16 mouse cellular contexts compared by ENCODE assay signal in genomic region chr12:108235976-108236555, GRCm38 (mm10). TPM values are rescaled to one million over a fixed set of nuclear protein-coding genes. Genes with fewer than 3 reads are reported as not detected.
DNase-seq lines count a peak whose midpoint lies in the region; ATAC-seq and TF ChIP-seq lines count a peak whose summit lies in the region.
"Had no signal": no experiment of that assay in that cellular context is flagged by ENCODE, and none has a peak within 500 bp of the region (broad histone marks: within the 10 kb centered on the region; RNA-seq: fewer than 3 reads in every experiment).

No protein-coding gene starts in this region.

- 66% methylated on average over 18 of the region's 18 CpGs for WGBS in forebrain, embryonic 13.5 days
- WGBS in forebrain, embryonic 12.5 days, result 65% methylated on average over 18 of the region's 18 CpGs
- WGBS in hindbrain, embryonic 10.5 days, result 80% methylated on average over 18 of the region's 18 CpGs
- 58% methylated on average over 17 of the region's 18 CpGs for WGBS in hindbrain, postnatal 0 days
- WGBS in midbrain, embryonic 10.5 days, result 83% methylated on average over 18 of the region's 18 CpGs
- 89% methylated on average over 17 of the region's 18 CpGs for WGBS in midbrain, embryonic 11.5 days
- 77% methylated on average over 16 of the region's 18 CpGs for WGBS in intestine, postnatal 0 days

- TF ChIP-seq CTCF in hindbrain, postnatal 0 days (IDR thresholded peaks at IDR 0.05; ENCODE audit: low read depth), result no peak
- TF ChIP-seq CTCF in intestine, postnatal 0 days (IDR thresholded peaks at IDR 0.05; ENCODE audit: low read depth), result no peak

- peak overlapping the region; percentile 22; the same call in 1 of the 2 replicates for H3K27ac ChIP-seq in forebrain, embryonic 13.5 days
- no peak overlapping the region for H3K27ac ChIP-seq in forebrain, embryonic 12.5 days
- H3K27ac ChIP-seq in hindbrain, embryonic 10.5 days, result peak overlapping the region; percentile 66
- no peak overlapping the region for H3K27ac ChIP-seq in hindbrain, postnatal 0 days
- H3K27ac ChIP-seq in midbrain, embryonic 10.5 days (replicated peaks), result peak overlapping the region; percentile 28; the same call in 1 of the 2 replicates
- no peak overlapping the region for H3K27ac ChIP-seq in midbrain, embryonic 11.5 days (ENCODE audit: low read depth, low read length)
- peak overlapping the region; percentile 69 for H3K27ac ChIP-seq in intestine, postnatal 0 days (ENCODE audit: low read depth, low read length)

- H3K4me1 ChIP-seq in forebrain, embryonic 13.5 days, result peaks cover 78% of the 10 kb centered on the region
- peaks cover 78% of the 10 kb centered on the region for H3K4me1 ChIP-seq in forebrain, embryonic 12.5 days
- H3K4me1 ChIP-seq in hindbrain, embryonic 10.5 days (replicated peaks), result peaks cover 99% of the 10 kb centered on the region
- peaks cover 54% of the 10 kb centered on the region for H3K4me1 ChIP-seq in hindbrain, postnatal 0 days (ENCODE audit: insufficient read depth, low read length)
- peaks cover 99% of the 10 kb centered on the region for H3K4me1 ChIP-seq in midbrain, embryonic 10.5 days
- H3K4me1 ChIP-seq in midbrain, embryonic 11.5 days (ENCODE audit: control insufficient read depth, insufficient read depth, low read length), result peaks cover 44% of the 10 kb centered on the region
- peaks cover 25% of the 10 kb centered on the region; the same call in 1 of the 2 replicates for H3K4me1 ChIP-seq in intestine, postnatal 0 days (replicated peaks; ENCODE audit: control insufficient read depth, insufficient read depth, low read length)

- no peak for ATAC-seq in forebrain, embryonic 13.5 days
- no peak for ATAC-seq in forebrain, embryonic 12.5 days (ENCODE audit: low FRiP score)
- no peak for ATAC-seq in hindbrain, postnatal 0 days
- no peak for ATAC-seq in midbrain, embryonic 11.5 days (ENCODE audit: low FRiP score)
- ATAC-seq in intestine, postnatal 0 days, result no peak
- ATAC-seq: liver, postnatal 0 days had no signal

- H3K9ac ChIP-seq in forebrain, embryonic 13.5 days, result no peak overlapping the region
- no peak overlapping the region for H3K9ac ChIP-seq in forebrain, embryonic 12.5 days
- no peak overlapping the region for H3K9ac ChIP-seq in hindbrain, postnatal 0 days (replicated peaks; ENCODE audit: low read length)
- H3K9ac ChIP-seq in midbrain, embryonic 11.5 days (ENCODE audit: low read length), result no peak overlapping the region
- H3K9ac ChIP-seq in intestine, postnatal 0 days (ENCODE audit: low read depth, low read length), result no peak overlapping the region
- H3K9ac ChIP-seq: heart, embryonic 15.5 days; liver, postnatal 0 days had no signal

- no peaks in the 10 kb centered on the region for H3K36me3 ChIP-seq in forebrain, embryonic 13.5 days (ENCODE audit: poor library complexity, severe bottlenecking)
- H3K36me3 ChIP-seq in forebrain, embryonic 12.5 days (replicated peaks), result no peaks in the 10 kb centered on the region
- peaks cover 9% of the 10 kb centered on the region; the same call in 1 of the 2 replicates for H3K36me3 ChIP-seq in hindbrain, embryonic 10.5 days
- no peaks in the 10 kb centered on the region for H3K36me3 ChIP-seq in hindbrain, postnatal 0 days (ENCODE audit: insufficient read depth, low read length)
- peaks cover 14% of the 10 kb centered on the region for H3K36me3 ChIP-seq in midbrain, embryonic 10.5 days
- H3K36me3 ChIP-seq in midbrain, embryonic 11.5 days (ENCODE audit: control insufficient read depth, insufficient read depth, low read length), result no peaks in the 10 kb centered on the region
- H3K36me3 ChIP-seq in intestine, postnatal 0 days (ENCODE audit: control insufficient read depth, insufficient read depth), result no peaks in the 10 kb centered on the region
- H3K36me3 ChIP-seq: heart, embryonic 15.5 days had no signal

- no peak overlapping the region for H3K4me3 ChIP-seq in forebrain, embryonic 13.5 days
- no peak overlapping the region for H3K4me3 ChIP-seq in forebrain, embryonic 12.5 days (replicated peaks)
- no peak overlapping the region for H3K4me3 ChIP-seq in hindbrain, embryonic 10.5 days
- no peak overlapping the region for H3K4me3 ChIP-seq in hindbrain, postnatal 0 days (ENCODE audit: low read length)
- H3K4me3 ChIP-seq in midbrain, embryonic 10.5 days, result no peak overlapping the region
- H3K4me3 ChIP-seq in midbrain, embryonic 11.5 days (ENCODE audit: low read depth, low read length), result no peak overlapping the region
- no peak overlapping the region for H3K4me3 ChIP-seq in intestine, postnatal 0 days (ENCODE audit: low read depth, low read length)
- H3K4me3 ChIP-seq: heart, embryonic 15.5 days; megakaryocyte, embryonic 14.5 days had no signal

- no peak for DNase-seq in hindbrain, embryonic 10.5 days (ENCODE audit: low spot score)
- no peak for DNase-seq in hindbrain, postnatal 0 days (ENCODE audit: low spot score)
- DNase-seq in midbrain, embryonic 10.5 days (ENCODE audit: low spot score), result no peak
- no peak for DNase-seq in midbrain, embryonic 11.5 days (ENCODE audit: low spot score, missing footprints)
- DNase-seq in left cerebral cortex, adult 11 months (ENCODE audit: low spot score), result no peak
- DNase-seq: adrenal gland, postnatal 25 days; cerebellum, postnatal 14 days; kidney, adult 8-10 months; kidney, postnatal 4 days; liver, postnatal 0 days; thymus, adult 18-20 months had no signal

- no peak overlapping the region for H3K4me2 ChIP-seq in forebrain, embryonic 13.5 days
- no peak overlapping the region for H3K4me2 ChIP-seq in forebrain, embryonic 12.5 days
- H3K4me2 ChIP-seq in hindbrain, postnatal 0 days (ENCODE audit: low read depth, low read length), result no peak overlapping the region
- H3K4me2 ChIP-seq in midbrain, embryonic 11.5 days, result no peak overlapping the region
- H3K4me2 ChIP-seq in intestine, postnatal 0 days (replicated peaks; ENCODE audit: low read depth), result no peak overlapping the region
- H3K4me2 ChIP-seq: heart, embryonic 15.5 days had no signal

- H3K9me3 ChIP-seq in forebrain, embryonic 13.5 days (replicated peaks), result no peaks in the 10 kb centered on the region
- H3K9me3 ChIP-seq in forebrain, embryonic 12.5 days, result 0 out of 2 replicates have a peak, but pooled peaks cover 6% of the 10 kb centered on the region
- peaks cover 7% of the 10 kb centered on the region for H3K9me3 ChIP-seq in hindbrain, embryonic 10.5 days
- H3K9me3 ChIP-seq in hindbrain, postnatal 0 days (ENCODE audit: low read length), result no peaks in the 10 kb centered on the region
- peaks cover 7% of the 10 kb centered on the region; the same call in 1 of the 2 replicates for H3K9me3 ChIP-seq in midbrain, embryonic 10.5 days (replicated peaks)
- H3K9me3 ChIP-seq in midbrain, embryonic 11.5 days (ENCODE audit: control insufficient read depth, low read length), result no peaks in the 10 kb centered on the region
- no peaks in the 10 kb centered on the region for H3K9me3 ChIP-seq in intestine, postnatal 0 days (ENCODE audit: control insufficient read depth)
- H3K9me3 ChIP-seq: heart, embryonic 15.5 days had no signal

- no peaks in the 10 kb centered on the region for H3K27me3 ChIP-seq in forebrain, embryonic 13.5 days
- no peaks in the 10 kb centered on the region for H3K27me3 ChIP-seq in forebrain, embryonic 12.5 days
- no peaks in the 10 kb centered on the region for H3K27me3 ChIP-seq in hindbrain, embryonic 10.5 days (ENCODE audit: insufficient read depth, poor library complexity, severe bottlenecking)
- no peaks in the 10 kb centered on the region for H3K27me3 ChIP-seq in hindbrain, postnatal 0 days (ENCODE audit: insufficient read depth, low read length)
- no peaks in the 10 kb centered on the region for H3K27me3 ChIP-seq in midbrain, embryonic 10.5 days (ENCODE audit: low read depth, poor library complexity, severe bottlenecking)
- H3K27me3 ChIP-seq in midbrain, embryonic 11.5 days (ENCODE audit: control insufficient read depth, insufficient read depth, low read length), result no peaks in the 10 kb centered on the region
- H3K27me3 ChIP-seq in intestine, postnatal 0 days (replicated peaks; ENCODE audit: control insufficient read depth, insufficient read depth, low read length), result no peaks in the 10 kb centered on the region
- H3K27me3 ChIP-seq: heart, embryonic 15.5 days had no signal

RNA-seq across cellular contexts. Expression of gene Ccdc85c, which starts 39.2 kb away (rescaled TPM):
- 16.2 and 17.4 TPM in 2 replicates for polyA plus RNA-seq in forebrain, embryonic 13.5 days (2015; fragmentation: Nextera tagmentation; extraction: Ambion mirVana)
- polyA plus RNA-seq in forebrain, embryonic 12.5 days (2016; fragmentation: Nextera tagmentation; extraction: Ambion mirVana), result 10.7 and 14.7 TPM in 2 replicates
- polyA plus RNA-seq in hindbrain, embryonic 10.5 days (2016; fragmentation: Nextera tagmentation; extraction: Ambion mirVana), result 14.3 and 16.0 TPM in 2 replicates
- total RNA-seq in hindbrain, postnatal 0 days (2014; rRNA removed), result 86.3 and 94.7 TPM in 2 replicates
- polyA plus RNA-seq in hindbrain, postnatal 0 days (2015; fragmentation: Nextera tagmentation; extraction: Ambion mirVana), result 16.9 and 17.0 TPM in 2 replicates
- 12.1 and 15.5 TPM in 2 replicates for polyA plus RNA-seq in midbrain, embryonic 10.5 days (2016; fragmentation: Nextera tagmentation; extraction: Ambion mirVana)
- 19.2 and 20.4 TPM in 2 replicates for polyA plus RNA-seq in midbrain, embryonic 11.5 days (2014; fragmentation: Nextera tagmentation; extraction: Ambion mirVana)
- polyA plus RNA-seq in intestine, postnatal 0 days (2015; fragmentation: Nextera tagmentation; extraction: Ambion mirVana), result 10.1 and 12.0 TPM in 2 replicates

RNA-seq across cellular contexts. Expression of gene Ccnk, which starts 56.7 kb away (rescaled TPM):
- 4.5 and 5.3 TPM in 2 replicates for polyA plus RNA-seq in forebrain, embryonic 13.5 days (2015; fragmentation: Nextera tagmentation; extraction: Ambion mirVana)
- polyA plus RNA-seq in forebrain, embryonic 12.5 days (2016; fragmentation: Nextera tagmentation; extraction: Ambion mirVana), result 4.7 and 5.4 TPM in 2 replicates
- 2.9 and 3.3 TPM in 2 replicates for polyA plus RNA-seq in hindbrain, embryonic 10.5 days (2016; fragmentation: Nextera tagmentation; extraction: Ambion mirVana)
- total RNA-seq in hindbrain, postnatal 0 days (2014; rRNA removed), result 8.0 and 10.7 TPM in 2 replicates
- 2.3 and 2.8 TPM in 2 replicates for polyA plus RNA-seq in hindbrain, postnatal 0 days (2015; fragmentation: Nextera tagmentation; extraction: Ambion mirVana)
- 3.3 and 3.5 TPM in 2 replicates for polyA plus RNA-seq in midbrain, embryonic 10.5 days (2016; fragmentation: Nextera tagmentation; extraction: Ambion mirVana)
- polyA plus RNA-seq in midbrain, embryonic 11.5 days (2014; fragmentation: Nextera tagmentation; extraction: Ambion mirVana), result 8.1 and 9.0 TPM in 2 replicates
- 3.0 and 3.3 TPM in 2 replicates for polyA plus RNA-seq in intestine, postnatal 0 days (2015; fragmentation: Nextera tagmentation; extraction: Ambion mirVana)

RNA-seq across cellular contexts. Expression of gene Setd3, which starts 57.0 kb away (rescaled TPM):
- 90.0 and 91.6 TPM in 2 replicates for polyA plus RNA-seq in forebrain, embryonic 13.5 days (2015; fragmentation: Nextera tagmentation; extraction: Ambion mirVana)
- 103 and 112 TPM in 2 replicates for polyA plus RNA-seq in forebrain, embryonic 12.5 days (2016; fragmentation: Nextera tagmentation; extraction: Ambion mirVana)
- 76.9 and 82.1 TPM in 2 replicates for polyA plus RNA-seq in hindbrain, embryonic 10.5 days (2016; fragmentation: Nextera tagmentation; extraction: Ambion mirVana)
- total RNA-seq in hindbrain, postnatal 0 days (2014; rRNA removed), result 57.4 and 61.3 TPM in 2 replicates
- 87.1 and 90.4 TPM in 2 replicates for polyA plus RNA-seq in hindbrain, postnatal 0 days (2015; fragmentation: Nextera tagmentation; extraction: Ambion mirVana)
- polyA plus RNA-seq in midbrain, embryonic 10.5 days (2016; fragmentation: Nextera tagmentation; extraction: Ambion mirVana), result 77.8 and 77.9 TPM in 2 replicates
- 83.3 and 92.0 TPM in 2 replicates for polyA plus RNA-seq in midbrain, embryonic 11.5 days (2014; fragmentation: Nextera tagmentation; extraction: Ambion mirVana)
- 49.1 and 50.0 TPM in 2 replicates for polyA plus RNA-seq in intestine, postnatal 0 days (2015; fragmentation: Nextera tagmentation; extraction: Ambion mirVana)

Comparison
In these comparisons a context has a peak if more than half of its experiments do, and no peak if none do; other contexts are left out.
1. H3K27ac ChIP-seq: peak in forebrain, embryonic 13.5 days (single experiment), hindbrain, embryonic 10.5 days (single experiment), midbrain, embryonic 10.5 days (single experiment) and intestine, postnatal 0 days (single experiment); none in forebrain, embryonic 12.5 days (single experiment), hindbrain, postnatal 0 days (single experiment) and midbrain, embryonic 11.5 days (single experiment).